ENCODE assay signal across 39 mouse cellular contexts in genomic region chr8:87609110-87609509, GRCm38 (mm10). TPM values are rescaled to one million over a fixed set of nuclear protein-coding genes. Genes with fewer than 3 reads are reported as not detected.
"Had no signal": no experiment of that assay in that cellular context is flagged by ENCODE, and none has a peak within 500 bp of the region (broad histone marks: within the 10 kb centered on the region; RNA-seq: fewer than 3 reads in every experiment).

No protein-coding gene starts in this region.

- H3K4me3 ChIP-seq: heart, adult 2 months; heart, embryonic 13.5 days; heart, embryonic 15.5 days; hindbrain, embryonic 13.5 days; hindbrain, embryonic 15.5 days; limb, embryonic 13.5 days; limb, embryonic 15.5 days; liver, embryonic 12.5 days had no signal

- H3K9ac ChIP-seq: heart, embryonic 13.5 days; heart, embryonic 15.5 days; hindbrain, embryonic 13.5 days; hindbrain, embryonic 15.5 days; limb, embryonic 13.5 days; limb, embryonic 15.5 days; liver, embryonic 12.5 days; liver, embryonic 14.5 days had no signal

- H3K27ac ChIP-seq: heart, adult 2 months; heart, embryonic 13.5 days; heart, embryonic 15.5 days; hindbrain, embryonic 13.5 days; hindbrain, embryonic 15.5 days; hindbrain, postnatal 0 days; limb, embryonic 13.5 days; limb, embryonic 15.5 days; liver, embryonic 12.5 days; liver, embryonic 14.5 days had no signal

- H3K36me3 ChIP-seq: heart, embryonic 13.5 days; heart, embryonic 15.5 days; hindbrain, embryonic 13.5 days; hindbrain, embryonic 15.5 days; limb, embryonic 13.5 days; limb, embryonic 15.5 days; liver, embryonic 12.5 days had no signal

- H3K9me3 ChIP-seq: heart, embryonic 13.5 days; heart, embryonic 15.5 days; hindbrain, embryonic 13.5 days; hindbrain, embryonic 15.5 days; limb, embryonic 13.5 days; limb, embryonic 15.5 days; liver, embryonic 12.5 days had no signal

- H3K4me2 ChIP-seq: heart, embryonic 11.5 days; heart, embryonic 13.5 days; heart, embryonic 15.5 days; hindbrain, embryonic 13.5 days; hindbrain, embryonic 15.5 days; limb, embryonic 13.5 days; limb, embryonic 15.5 days; liver, embryonic 12.5 days had no signal

- H3K4me1 ChIP-seq: heart, embryonic 13.5 days; heart, embryonic 15.5 days; liver, embryonic 12.5 days had no signal

- H3K27me3 ChIP-seq: hindbrain, embryonic 13.5 days; hindbrain, embryonic 15.5 days had no signal

- DNase-seq: gastrocnemius, postnatal 10 days; gastrocnemius, postnatal 36 days; heart, adult 11 months; heart, adult 2 months; heart, postnatal 14 days; heart, postnatal 36 days; kidney, adult 11 months; kidney, adult 8-10 months; kidney, postnatal 36 days; layer of hippocampus, adult 9-11 months; layer of hippocampus, postnatal 36 days had no signal

- ATAC-seq: hindbrain, postnatal 0 days; intestine, embryonic 16.5 days; liver, embryonic 12.5 days had no signal

RNA-seq across cellular contexts. Expression of gene 4933402J07Rik, which starts 45.5 kb away (rescaled TPM):
- total RNA-seq: gastrocnemius, adult 18-20 months; gastrocnemius, postnatal 10 days; gastrocnemius, postnatal 36 days; heart, adult 2 months; heart, postnatal 14 days; heart, postnatal 36 days; hematopoietic stem cell, adult 5-6 weeks; hindbrain, postnatal 0 days; layer of hippocampus, adult 18-20 months; layer of hippocampus, postnatal 14 days; layer of hippocampus, postnatal 36 days; left cerebral cortex, adult 18-20 months; left cerebral cortex, adult 8-10 months; left cerebral cortex, postnatal 10 days; left cerebral cortex, postnatal 25 days; left cerebral cortex, postnatal 4 days; liver, adult 2 months had no signal
- polyA plus RNA-seq: heart, embryonic 11.5 days; heart, embryonic 13.5 days; heart, embryonic 15.5 days; heart, postnatal 0 days; hindbrain, embryonic 11.5 days; hindbrain, embryonic 13.5 days; hindbrain, embryonic 15.5 days; hindbrain, postnatal 0 days; intestine, embryonic 14.5 days; intestine, embryonic 16.5 days; kidney, embryonic 16.5 days; large intestine, adult 2 months; limb, embryonic 11.5 days; limb, embryonic 13.5 days; limb, embryonic 15.5 days; liver, adult 2 months; liver, embryonic 12.5 days; liver, embryonic 14.5 days; liver, embryonic 16.5 days had no signal
